Mouse (Mus musculus) midbrain, embryonic 15.5 days (tissue): Measurements from ENCODE around the gene Cib3. TPM values are rescaled to one million over a fixed set of nuclear protein-coding genes. Genes with fewer than 3 reads are reported as not detected.

Experiments used
- ATAC-seq: fragments of 200-750 bp; cut with Nextera tagmentation; replicated peaks from 2 replicates; pipeline ENCODE4 v1.8.0; 2017; ENCODE audit warnings: moderate TSS enrichment
- H3K27ac ChIP-seq: fragments of 300-500 bp; sonication (generic); 2 replicates; pipeline ENCODE4 v1.5.1; 2015; ENCODE audit warnings: mild to moderate bottlenecking, inconsistent platforms
- H3K27me3 ChIP-seq: fragments of 300-500 bp; sonication (generic); replicated peaks from 2 replicates; pipeline ENCODE4 v1.6.1; 2015; ENCODE audit warnings: inconsistent platforms
- H3K36me3 ChIP-seq: fragments of 300-500 bp; sonication (generic); replicated peaks from 2 replicates; pipeline ENCODE4 v1.6.1; 2015; ENCODE audit warnings: inconsistent platforms
- H3K4me1 ChIP-seq: fragments of 300-500 bp; sonication (generic); 2 replicates; pipeline ENCODE4 v1.6.1; 2015; ENCODE audit warnings: inconsistent platforms
- H3K4me2 ChIP-seq: fragments of 300-500 bp; sonication (generic); 2 replicates; pipeline ENCODE4 v1.6.1; 2015; ENCODE audit warnings: inconsistent platforms, mild to moderate bottlenecking, moderate library complexity
- H3K4me3 ChIP-seq: fragments of 300-500 bp; sonication (generic); 2 replicates; pipeline ENCODE4 v1.5.1; 2015; ENCODE audit warnings: mild to moderate bottlenecking, inconsistent platforms
- H3K9ac ChIP-seq: fragments of 300-500 bp; sonication (generic); 2 replicates; pipeline ENCODE4 v1.6.1; 2015; ENCODE audit warnings: mild to moderate bottlenecking, inconsistent platforms
- H3K9me3 ChIP-seq: fragments of 300-500 bp; sonication (generic); 2 replicates; pipeline ENCODE4 v1.6.1; 2016; ENCODE audit warnings: inconsistent platforms
- WGBS: fragments of 180-500 bp; shearing (Covaris S2); methylation state at CpG from one replicate; pipeline ENCODE4 v1.1.7; 2015; ENCODE audit warnings: mixed read lengths; 5-methylcytosine and 5-hydroxymethylcytosine counted together
- polyA plus RNA-seq: library from polyadenylated mRNA; unstranded; fragments of >200 nt; fragmentation: Nextera tagmentation; extraction: Ambion mirVana; gene quantifications from 2 replicates; pipeline ENCODE4 v1.2.1, GENCODE M21; 2015

Cib3 gene
- polyA plus RNA-seq, 1 experiment from 2014 or later, result not detected

GRCm38 (mm10) chr8:72160707-72161697, 51.6 kb downstream of the Cib3 start, which contains the start of gene Rab8a:
TSS of gene Rab8a (plus strand) at chr8:72161200.
- no peaks in the 10 kb centered on the region for H3K9me3 ChIP-seq
- peak within 1 kb of the TSS; percentile 73 for H3K4me2 ChIP-seq
- ATAC-seq, result peak; percentile 99
- H3K36me3 ChIP-seq, result 0 out of 2 replicates have a peak, but pooled peaks cover 3% of the 10 kb centered on the region
- WGBS, result under 1% methylated on average over 82 of the region's 82 CpGs
- H3K27me3 ChIP-seq, result no peaks in the 10 kb centered on the region
- peak within 1 kb of the TSS; percentile 93 for H3K9ac ChIP-seq
- peak within 1 kb of the TSS; percentile 79 for H3K4me3 ChIP-seq
- peak within 1 kb of the TSS; percentile 83 for H3K27ac ChIP-seq
- H3K4me1 ChIP-seq, result peaks cover 28% of the 10 kb centered on the region

DNA sequence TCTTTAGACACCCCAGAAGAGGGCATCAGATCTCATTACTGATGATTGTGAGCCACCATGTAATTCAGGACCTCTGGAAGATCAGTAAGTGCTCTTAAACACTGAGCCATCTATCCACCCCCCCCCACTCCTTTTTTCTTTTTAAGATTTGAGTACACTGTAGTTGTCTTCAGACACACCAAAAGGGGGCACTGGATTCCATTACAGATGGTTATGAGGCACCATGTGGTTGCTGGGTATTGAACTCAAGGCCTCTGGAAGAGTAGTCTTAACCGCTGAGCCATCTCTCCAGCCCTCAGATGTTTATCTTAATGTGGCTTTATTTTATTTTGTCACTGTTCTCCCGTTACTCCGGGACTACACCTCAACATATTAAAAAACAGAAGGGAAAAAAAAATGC, 52.6 kb downstream of the Cib3 start:
- no peaks in the 10 kb centered on the region for H3K27me3 ChIP-seq
- 0 out of 2 replicates have a peak, but pooled peaks cover 3% of the 10 kb centered on the region for H3K36me3 ChIP-seq
- WGBS, result 77% methylated on average over 3 of the region's 3 CpGs
- peaks cover 28% of the 10 kb centered on the region for H3K4me1 ChIP-seq
- peak overlapping the region; percentile 79 for H3K4me3 ChIP-seq
- peak overlapping the region; percentile 73 for H3K4me2 ChIP-seq
- H3K9ac ChIP-seq, result peak overlapping the region; percentile 51
- peak overlapping the region; percentile 81; the same call in 1 of the 2 replicates for H3K27ac ChIP-seq
- ATAC-seq, result no peak
- H3K9me3 ChIP-seq, result no peaks in the 10 kb centered on the region

- H3K9me3 ChIP-seq, result no peaks in the 10 kb centered on the region
- no peak overlapping the region for H3K4me2 ChIP-seq
- H3K4me1 ChIP-seq, result peaks cover 28% of the 10 kb centered on the region
- H3K27me3 ChIP-seq, result no peaks in the 10 kb centered on the region
- H3K9ac ChIP-seq, result no peak overlapping the region
- no peaks in the 10 kb centered on the region for H3K36me3 ChIP-seq
- H3K27ac ChIP-seq, result no peak overlapping the region
- no peak for ATAC-seq
- H3K4me3 ChIP-seq, result no peak overlapping the region
- WGBS, result 80% methylated on average over 3 of the region's 3 CpGs
Measured at GRCm38 (mm10) chr8:72158726-72159125, 53.9 kb downstream of the Cib3 start.

DNA sequence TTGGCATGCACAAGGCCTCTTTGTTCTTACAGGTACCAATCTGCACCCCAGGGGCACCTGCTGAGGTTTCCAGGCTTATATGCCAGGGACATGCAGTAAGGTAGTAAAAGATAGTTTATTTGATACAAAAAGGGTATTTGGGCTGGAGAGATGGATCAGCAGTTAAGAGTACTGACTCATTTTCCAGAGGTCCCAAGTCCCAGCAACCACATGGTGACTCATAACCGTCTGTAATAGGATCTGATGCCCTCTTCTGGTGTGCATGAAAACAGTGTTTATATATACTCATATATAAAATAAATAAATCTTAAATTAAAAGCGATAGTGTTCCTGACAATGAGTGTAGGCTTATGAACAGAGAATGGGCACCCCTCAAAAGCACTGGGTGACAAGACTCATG, 54.5 kb downstream of the Cib3 start:
- no peak overlapping the region for H3K27ac ChIP-seq
- H3K4me1 ChIP-seq, result peaks cover 28% of the 10 kb centered on the region
- 85% methylated on average over 2 of the region's 2 CpGs for WGBS
- H3K36me3 ChIP-seq, result no peaks in the 10 kb centered on the region
- ATAC-seq, result no peak
- no peaks in the 10 kb centered on the region for H3K27me3 ChIP-seq
- H3K4me2 ChIP-seq, result no peak overlapping the region
- H3K9ac ChIP-seq, result no peak overlapping the region
- H3K9me3 ChIP-seq, result no peaks in the 10 kb centered on the region
- H3K4me3 ChIP-seq, result no peak overlapping the region

Other genes starting within 250 kb of the Cib3 start
- 0.96 and 0.98 TPM in 2 replicates for gene Cyp4f18, start 203.2 kb downstream of the Cib3 start, polyA plus RNA-seq
- not detected in 2 replicates for gene Olfr372, start 171.6 kb downstream of the Cib3 start, polyA plus RNA-seq
- gene Olfr373, start 129.7 kb downstream of the Cib3 start, polyA plus RNA-seq, result not detected in 2 replicates
- gene Olfr374, start 105.8 kb downstream of the Cib3 start, polyA plus RNA-seq, result 0.06 TPM in 1 of 2 replicates, not detected in the other
- gene Tpm4, start 77.9 kb downstream of the Cib3 start, polyA plus RNA-seq, result 172 and 176 TPM in 2 replicates
- gene Rab8a, start 51.6 kb downstream of the Cib3 start, polyA plus RNA-seq, result 88.8 and 91.6 TPM in 2 replicates
- gene Hsh2d, start 23.2 kb downstream of the Cib3 start, polyA plus RNA-seq, result not detected in 2 replicates
- not detected in 2 replicates for gene Gm11034, start 799 bp upstream of the Cib3 start, polyA plus RNA-seq
- 112 and 115 TPM in 2 replicates for gene Fam32a, start 6.9 kb upstream of the Cib3 start, polyA plus RNA-seq
- gene Ap1m1, start 27.2 kb upstream of the Cib3 start, polyA plus RNA-seq, result 296 and 302 TPM in 2 replicates
- gene Gm10282, start 92.4 kb upstream of the Cib3 start, polyA plus RNA-seq, result 9.0 and 11.9 TPM in 2 replicates
- 4.7 and 5.4 TPM in 2 replicates for gene Klf2, start 106.2 kb upstream of the Cib3 start, polyA plus RNA-seq
- 63.6 and 63.7 TPM in 2 replicates for gene Eps15l1, start 208.6 kb upstream of the Cib3 start, polyA plus RNA-seq
- gene Calr3, start 231.0 kb upstream of the Cib3 start, polyA plus RNA-seq, result 1.0 and 1.3 TPM in 2 replicates
- 18.6 and 20.4 TPM in 2 replicates for gene 1700030K09Rik, start 231.0 kb upstream of the Cib3 start, polyA plus RNA-seq